Mouse (Mus musculus) heart, postnatal 0 days (tissue): Measurements from ENCODE around the gene Prss40. TPM values are rescaled to one million over a fixed set of nuclear protein-coding genes. Genes with fewer than 3 reads are reported as not detected.

Experiments
- ATAC-seq: fragments of 200-750 bp; cut with Nextera tagmentation; 2 replicates; pipeline ENCODE4 v1.8.0; 2017; ENCODE audit warnings: low read depth, moderate number of reproducible peaks, moderate library complexity; ENCODE audit not compliant: insufficient read depth
- DNase-seq: peaks from one replicate; pipeline ENCODE4 v3.0.0-alpha.2; 2016; ENCODE audit warnings: low spot score
- H3K27ac ChIP-seq: fragments of 300-500 bp; sonication (generic); 2 replicates; pipeline ENCODE4 v1.5.1; 2014; ENCODE audit warnings: low read depth, mild to moderate bottlenecking
- H3K27me3 ChIP-seq: fragments of 300-500 bp; sonication (generic); 2 replicates; pipeline ENCODE4 v1.6.1; 2014; ENCODE audit warnings: low read length, mixed read lengths; ENCODE audit not compliant: control insufficient read depth, insufficient read depth
- H3K36me3 ChIP-seq: fragments of 300-500 bp; sonication (generic); replicated peaks from 2 replicates; pipeline ENCODE4 v1.6.1; 2014; ENCODE audit warnings: low read length, mixed read lengths; ENCODE audit not compliant: control insufficient read depth, insufficient read depth
- H3K4me1 ChIP-seq: fragments of 300-500 bp; sonication (generic); 2 replicates; pipeline ENCODE4 v1.6.1; 2014; ENCODE audit warnings: antibody characterized with exemption; ENCODE audit not compliant: control insufficient read depth, insufficient read depth
- H3K4me2 ChIP-seq: fragments of 300-500 bp; sonication (generic); 2 replicates; pipeline ENCODE4 v1.6.1; 2014; ENCODE audit warnings: low read depth, mild to moderate bottlenecking, low read length, moderate library complexity
- H3K4me3 ChIP-seq: fragments of 300-500 bp; sonication (generic); 2 replicates; pipeline ENCODE4 v1.5.1; 2014; ENCODE audit warnings: low read depth, low read length
- H3K9ac ChIP-seq: fragments of 300-500 bp; sonication (generic); replicated peaks from 2 replicates; pipeline ENCODE4 v1.6.1; 2014; ENCODE audit warnings: low read depth, low read length, mixed read lengths
- H3K9me3 ChIP-seq: fragments of 300-500 bp; sonication (generic); replicated peaks from 2 replicates; pipeline ENCODE4 v1.6.1; 2016; ENCODE audit warnings: low read length; ENCODE audit not compliant: control insufficient read depth
- CTCF ChIP-seq: IDR thresholded peaks from 2 replicates; pipeline ENCODE4 v1.5.1; 2016; ENCODE audit warnings: antibody characterized with exemption, control low read depth, low read depth
- EP300 ChIP-seq: IDR thresholded peaks from 2 replicates; pipeline ENCODE4 v1.6.1; 2016; ENCODE audit warnings: antibody characterized with exemption, low read depth
- WGBS: fragments of 180-500 bp; shearing (Covaris S2); extraction: QIAGEN DNeasy Blood & Tissue Kit; methylation state at CpG from one replicate; pipeline ENCODE4 v1.1.7; 2014; 5-methylcytosine and 5-hydroxymethylcytosine counted together
- polyA plus RNA-seq: library from polyadenylated mRNA; unstranded; fragments of >200 nt; fragmentation: Nextera tagmentation; extraction: Ambion mirVana; gene quantifications from 2 replicates; pipeline ENCODE4 v1.2.1, GENCODE M21; 2015
- total RNA-seq: library from RNA; depleted of rRNA; stranded (reverse); fragments of >200 nt; gene quantifications from 2 replicates; pipeline ENCODE4 v1.2.3, GENCODE M21; 2014; ENCODE audit warnings: low replicate concordance; rRNA removed

Prss40 gene
- total and polyA plus RNA-seq, 2 experiments from 2014 or later, result not detected

GRCm38 (mm10) chr1:34505307-34505706, 55.4 kb downstream of the Prss40 start:
- 51% methylated on average over 7 of the region's 7 CpGs for WGBS
- ATAC-seq (0 out of 2 replicates have a peak, but pooled peaks have one; percentile 41), DNase-seq (no peak)
- Histone ChIP-seq H3K4me2 (no peak overlapping the region), H3K27me3 (no peaks in the 10 kb centered on the region), H3K4me1 (no peaks in the 10 kb centered on the region), H3K36me3 (no peaks in the 10 kb centered on the region), H3K9me3 (no peaks in the 10 kb centered on the region), H3K4me3 (no peak overlapping the region), H3K9ac (no peak overlapping the region), H3K27ac (no peak overlapping the region)
- TF ChIP-seq CTCF (no peak), EP300 (no peak)

- Histone ChIP-seq H3K4me1 (no peaks in the 10 kb centered on the region), H3K27me3 (no peaks in the 10 kb centered on the region), H3K4me3 (no peak overlapping the region), H3K36me3 (no peaks in the 10 kb centered on the region), H3K9me3 (no peaks in the 10 kb centered on the region), H3K27ac (no peak overlapping the region), H3K9ac (no peak overlapping the region), H3K4me2 (no peak overlapping the region)
- DNase-seq (no peak), ATAC-seq (no peak)
- TF ChIP-seq CTCF (no peak), EP300 (no peak)
- 62% methylated on average over 3 of the region's 3 CpGs for WGBS
Measured at GRCm38 (mm10) chr1:34502991-34503390, 57.8 kb downstream of the Prss40 start.

Other genes with a start within 250 kb of the Prss40 start
- 29.2 and 30.5 TPM in 2 replicates for gene Ccdc115, start 121.3 kb downstream of the Prss40 start, total RNA-seq
- gene Ccdc115, start 121.3 kb downstream of the Prss40 start, polyA plus RNA-seq, result 29.7 and 32.4 TPM in 2 replicates
- gene Imp4, start 121.1 kb downstream of the Prss40 start, total RNA-seq, result 12.4 and 45.3 TPM in 2 replicates
- 41.6 and 42.5 TPM in 2 replicates for gene Imp4, start 121.1 kb downstream of the Prss40 start, polyA plus RNA-seq
- gene Ptpn18, start 101.2 kb downstream of the Prss40 start, total RNA-seq, result 4.7 TPM in 1 of 2 replicates, not detected in the other
- gene Ptpn18, start 101.2 kb downstream of the Prss40 start, polyA plus RNA-seq, result 10.7 and 13.8 TPM in 2 replicates
- gene Prss39, start 62.5 kb downstream of the Prss40 start, total RNA-seq, result not detected in 2 replicates
- gene Prss39, start 62.5 kb downstream of the Prss40 start, polyA plus RNA-seq, result not detected in 2 replicates
- not detected in 2 replicates for gene Cfc1, start 25.3 kb downstream of the Prss40 start, total RNA-seq
- gene Cfc1, start 25.3 kb downstream of the Prss40 start, polyA plus RNA-seq, result not detected in 2 replicates
- 0.08 TPM in 1 of 2 replicates, not detected in the other for gene Amer3, start 18.7 kb upstream of the Prss40 start, total RNA-seq
- not detected in 2 replicates for gene Amer3, start 18.7 kb upstream of the Prss40 start, polyA plus RNA-seq